Mouse (Mus musculus) gastrocnemius, adult 2 months (tissue): ENCODE data around the gene Tat. TPM values are rescaled to one million over a fixed set of nuclear protein-coding genes. Genes with fewer than 3 reads are reported as not detected.

Experiments used
- DNase-seq: peaks from one replicate; pipeline ENCODE4 v3.0.0; 2022
- H3K27ac ChIP-seq: fragments of 200-600 bp; 2 replicates; pipeline ENCODE4 v1.8.1; 2022; ENCODE audit warnings: mild to moderate bottlenecking
- H3K4me3 ChIP-seq: fragments of 200-600 bp; 2 replicates; pipeline ENCODE4 v1.8.1; 2022; ENCODE audit warnings: mild to moderate bottlenecking, moderate library complexity
- CTCF ChIP-seq: fragments of 200-600 bp; IDR thresholded peaks from 2 replicates; pipeline ENCODE4 v1.8.1; 2022; ENCODE audit warnings: antibody characterized with exemption, mild to moderate bottlenecking, moderate library complexity
- intact Hi-C: fragments of 180-260 bp; cut with DNase I; formaldehyde crosslinking; loops from one replicate; pipeline ENCODE4 v1.15.1; 2025
- long read RNA-seq, 2 experiments: library from polyadenylated mRNA; stranded (forward); transcript quantifications; one replicate each; pipeline ENCODE4 v2.0.0; 2021
- total RNA-seq, 2 experiments: library from RNA; stranded (reverse); gene quantifications; 2 replicates each; pipeline ENCODE4 v1.2.3; 2021

The Tat gene
- not detected for total RNA-seq
- long read RNA-seq, experiment 1: 0 reads
- long read RNA-seq, experiment 2: 0 reads

DNA sequence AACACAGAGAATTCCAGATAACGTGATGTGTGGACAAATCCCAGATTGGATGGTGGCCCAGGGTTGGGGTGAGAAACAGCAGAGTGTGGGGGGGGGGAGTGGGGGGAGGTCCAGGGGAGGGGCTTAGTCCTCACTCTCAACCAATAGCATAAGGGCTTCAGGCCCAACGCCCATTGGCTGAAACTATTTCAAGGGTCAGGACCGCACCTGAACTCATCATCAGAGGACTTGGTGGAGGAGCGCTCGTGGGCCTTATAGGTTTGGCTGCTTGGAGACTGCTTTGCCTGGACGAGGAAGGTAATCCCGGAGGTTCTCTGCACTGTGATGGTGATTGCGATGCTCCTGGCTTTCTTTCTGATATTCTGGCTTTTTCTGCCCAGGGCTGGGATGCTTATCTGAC, at the start of gene Tat:
TSS of gene Tat (plus strand) at position 214 of the 400 bp plus-strand sequence.
- DNase-seq: no peak
- intact Hi-C loops: no loop called here
- TF ChIP-seq CTCF: no peak
- Histone ChIP-seq H3K27ac (no peak within 1 kb of the TSS), H3K4me3 (no peak within 1 kb of the TSS)

DNA sequence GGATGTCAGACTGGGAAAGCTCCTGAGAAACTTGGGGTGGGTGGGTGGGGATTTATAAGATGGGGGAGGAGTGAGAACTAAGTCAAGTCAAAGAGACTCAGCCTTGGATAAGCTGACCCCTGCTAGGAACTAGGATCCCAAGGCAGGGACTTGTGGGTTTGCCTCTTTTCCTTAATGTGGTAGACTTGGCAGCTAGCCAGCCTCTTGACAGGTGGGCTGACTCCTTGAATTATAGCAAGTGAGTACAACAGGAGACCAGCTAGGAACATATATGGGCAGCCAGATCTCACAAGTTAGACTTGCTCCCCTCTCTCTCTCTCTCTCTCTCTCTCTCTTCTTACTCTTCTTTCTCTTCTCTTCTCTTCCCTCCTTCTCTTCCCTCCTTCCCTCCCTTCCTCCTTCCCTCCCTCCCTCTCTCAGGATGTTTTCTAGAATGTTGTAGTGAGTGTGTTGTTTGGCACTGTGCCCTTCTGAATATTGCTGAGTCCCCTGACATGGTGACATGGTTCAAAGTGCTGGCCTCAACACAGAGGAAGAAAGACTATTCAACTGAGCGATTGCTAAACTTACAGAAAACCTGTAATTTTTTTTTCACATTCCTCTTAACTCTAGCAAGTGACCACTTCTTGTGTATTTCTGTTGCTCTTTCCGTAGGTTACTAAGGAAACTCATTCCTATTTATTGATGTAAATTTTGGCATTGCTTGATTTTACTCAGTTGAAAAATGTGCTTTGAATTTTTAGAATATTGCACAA, 48.5 kb upstream of the Tat start:
- no peak overlapping the region for H3K27ac ChIP-seq
- no peak for DNase-seq
- no peak overlapping the region for H3K4me3 ChIP-seq
- intact Hi-C loops: no loop called here
- TF ChIP-seq CTCF: no peak

DNA sequence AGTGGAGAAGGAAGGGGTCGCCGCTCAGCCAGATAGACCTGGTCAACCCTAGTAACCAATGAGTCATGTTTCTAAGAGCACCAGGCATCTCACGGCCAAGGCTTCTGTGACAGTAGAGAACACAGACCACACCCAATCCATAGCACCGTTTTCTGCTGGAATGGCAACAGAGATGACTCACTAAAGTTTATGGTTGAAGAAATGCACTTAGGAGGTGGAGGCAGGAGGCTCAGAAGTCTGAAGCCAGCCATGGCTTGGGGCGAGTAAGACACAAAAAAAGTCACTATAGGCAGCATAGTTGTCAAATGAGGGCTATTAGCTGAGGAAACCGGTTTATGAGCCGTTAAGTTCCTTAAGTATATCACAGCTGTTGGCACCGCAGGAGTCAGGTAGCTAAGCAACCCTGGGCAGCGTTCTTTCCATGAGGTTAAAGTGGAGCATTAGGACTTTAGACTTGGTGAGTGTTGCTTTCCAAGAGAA, 45.0 kb upstream of the Tat start:
- no peak for TF ChIP-seq CTCF
- intact Hi-C loops: no loop called here
- no peak for DNase-seq
- Histone ChIP-seq H3K4me3 (no peak overlapping the region), H3K27ac (no peak overlapping the region)

DNA sequence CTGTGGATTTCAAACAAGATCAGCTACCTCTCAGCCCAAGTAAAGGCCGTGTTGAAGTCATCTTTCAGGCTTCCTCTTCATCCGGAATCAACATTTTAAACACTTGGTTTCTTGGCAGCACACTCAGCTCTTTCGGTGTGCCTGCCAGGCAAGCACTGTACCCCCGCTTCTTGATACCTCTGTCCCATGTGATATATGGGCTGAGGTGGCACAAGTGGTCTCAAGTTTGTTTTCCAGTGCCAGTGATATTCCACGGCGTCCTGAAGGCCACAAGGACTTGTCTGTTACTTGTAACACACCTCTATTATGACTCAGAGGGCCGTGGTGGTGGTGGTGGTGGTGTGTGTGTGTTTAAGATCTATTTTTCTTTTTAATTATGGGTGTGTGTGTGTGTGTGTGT, 44.5 kb upstream of the Tat start:
- intact Hi-C loops: no loop called here
- Histone ChIP-seq H3K4me3 (no peak overlapping the region), H3K27ac (no peak overlapping the region)
- no peak for DNase-seq
- TF ChIP-seq CTCF: no peak

DNA sequence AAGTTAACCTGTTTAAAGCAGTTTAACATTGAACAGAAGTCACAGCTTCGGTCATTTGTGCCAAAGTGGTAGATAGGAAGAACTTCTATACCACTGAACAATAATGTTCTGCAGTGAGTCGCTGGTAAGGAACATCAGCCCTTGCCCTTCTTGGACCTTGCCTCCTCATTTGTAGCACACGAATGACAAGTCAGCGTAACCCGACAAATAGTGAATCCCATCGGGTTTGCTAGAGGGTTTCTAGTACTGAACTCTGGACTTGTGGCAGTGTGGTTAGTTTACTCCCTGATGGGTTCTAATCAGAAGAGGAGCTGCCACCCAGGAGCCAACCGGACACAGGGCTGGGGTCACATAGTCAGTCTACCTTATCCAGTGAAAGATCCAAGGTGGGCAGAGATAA, 44.0 kb upstream of the Tat start:
- intact Hi-C loops: no loop called here
- no peak overlapping the region for H3K4me3 ChIP-seq
- TF ChIP-seq CTCF: no peak
- no peak overlapping the region for H3K27ac ChIP-seq
- DNase-seq: no peak

DNA sequence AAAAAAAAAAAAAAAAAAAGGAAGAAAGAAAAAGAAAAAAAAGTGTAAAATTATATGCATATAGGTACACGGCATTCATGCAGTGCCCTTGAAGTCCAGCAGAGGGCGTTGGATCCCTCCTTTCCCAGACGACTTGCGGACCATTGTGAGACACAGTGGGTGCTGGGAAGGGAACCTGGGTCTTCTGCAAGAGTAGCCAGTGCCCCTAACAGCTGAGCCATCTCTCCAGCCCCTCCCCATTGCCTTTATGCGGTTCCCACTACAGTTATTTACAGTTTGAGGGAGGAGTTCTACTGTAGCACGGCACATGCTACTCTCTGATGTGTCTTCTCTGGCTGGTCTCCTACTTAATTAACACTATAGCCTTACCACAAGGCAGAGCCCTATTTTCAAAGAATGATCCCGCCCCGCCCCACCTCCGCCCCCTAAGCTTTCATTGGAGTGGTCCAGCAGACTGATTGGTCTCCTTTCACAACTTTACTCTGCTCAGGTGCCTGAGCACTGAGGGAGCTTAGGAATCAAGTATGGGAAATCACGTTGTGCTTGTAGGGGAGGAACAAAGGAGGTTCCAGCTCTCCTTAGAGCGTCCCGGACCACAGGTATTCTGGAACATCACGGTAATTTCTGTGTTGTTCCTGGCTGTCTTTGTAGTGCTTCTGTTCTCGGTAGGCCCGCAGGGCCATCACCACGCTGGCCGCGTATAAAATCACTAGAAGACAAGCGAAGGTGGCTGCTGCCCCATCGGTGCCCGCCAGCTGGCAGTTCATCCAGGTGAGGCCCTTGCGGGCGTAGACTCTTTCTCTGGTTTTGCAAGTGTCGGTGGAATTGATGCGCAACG, 42.6 kb upstream of the Tat start:
- Histone ChIP-seq H3K4me3 (peak overlapping the region; percentile 53), H3K27ac (no peak overlapping the region)
- DNase-seq: no peak
- peak; percentile 59 for TF ChIP-seq CTCF
- intact Hi-C loops: no loop called here

DNA sequence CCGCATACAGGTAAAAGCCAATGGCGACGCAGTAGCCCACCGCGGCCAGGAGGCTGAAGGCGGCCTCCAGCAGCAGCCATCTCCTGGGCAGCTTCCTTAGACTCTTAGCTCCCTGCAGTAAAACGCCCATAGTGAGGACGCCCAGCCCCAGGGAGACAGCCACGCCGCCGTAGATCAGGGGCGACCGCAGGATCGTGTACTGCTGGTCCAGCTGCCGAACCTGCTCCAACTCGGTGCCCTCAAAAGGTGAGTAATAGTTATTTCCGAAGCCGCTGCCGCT, 42.0 kb upstream of the Tat start:
- TF ChIP-seq CTCF: no peak
- no peak for DNase-seq
- H3K27ac ChIP-seq: no peak overlapping the region
- H3K4me3 ChIP-seq: peak overlapping the region; percentile 53
- intact Hi-C loops: no loop called here

DNA sequence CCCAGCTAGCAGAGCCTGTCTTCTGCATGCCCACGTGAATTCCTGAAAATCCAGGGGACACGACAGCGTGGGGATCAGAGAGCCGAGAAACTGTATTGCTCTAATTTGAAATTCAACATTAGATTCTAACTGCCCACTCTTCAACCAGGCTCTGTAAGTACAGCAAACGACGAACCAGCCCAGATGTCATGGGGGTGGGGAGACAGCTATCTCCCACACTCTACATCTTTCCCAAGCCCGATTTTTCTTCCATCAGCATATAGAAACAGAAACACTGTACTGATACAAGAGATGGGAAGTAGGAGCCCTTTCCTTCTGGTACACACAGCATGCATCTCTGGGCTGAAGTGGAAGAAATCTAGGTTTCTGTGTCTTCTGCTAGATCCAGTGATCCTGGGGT, 38.1 kb upstream of the Tat start:
- TF ChIP-seq CTCF: no peak

DNA sequence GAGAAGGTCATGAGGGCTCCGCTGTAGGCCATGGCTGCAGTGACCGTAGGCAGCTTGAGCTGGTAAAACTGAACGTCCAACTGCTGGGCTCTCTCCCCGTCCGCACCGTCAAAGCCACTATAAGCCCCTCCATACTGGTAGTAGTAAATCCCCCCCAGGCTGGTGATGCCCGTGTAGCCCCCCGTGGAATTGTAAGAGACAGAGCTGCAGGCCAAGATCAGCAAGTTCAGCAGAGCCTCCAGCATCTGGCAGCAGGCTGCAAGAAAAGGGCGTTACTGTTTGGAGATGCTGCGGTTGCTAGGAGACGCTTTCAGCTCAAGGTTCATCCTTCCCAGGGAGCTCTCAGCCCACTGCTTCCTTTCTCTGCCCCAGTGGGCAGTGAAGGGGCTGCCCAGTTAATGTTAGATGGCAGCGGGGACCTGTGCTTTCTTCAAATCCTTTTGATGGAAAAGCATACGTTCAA, 35.7 kb upstream of the Tat start:
- no peak for DNase-seq
- H3K27ac ChIP-seq: no peak overlapping the region
- H3K4me3 ChIP-seq: no peak overlapping the region

More for the DNA sequence above, 38.1 kb upstream of the Tat start:
- intact Hi-C loops: no loop called here
- Histone ChIP-seq H3K4me3 (no peak overlapping the region), H3K27ac (no peak overlapping the region)
- no peak for DNase-seq

DNA sequence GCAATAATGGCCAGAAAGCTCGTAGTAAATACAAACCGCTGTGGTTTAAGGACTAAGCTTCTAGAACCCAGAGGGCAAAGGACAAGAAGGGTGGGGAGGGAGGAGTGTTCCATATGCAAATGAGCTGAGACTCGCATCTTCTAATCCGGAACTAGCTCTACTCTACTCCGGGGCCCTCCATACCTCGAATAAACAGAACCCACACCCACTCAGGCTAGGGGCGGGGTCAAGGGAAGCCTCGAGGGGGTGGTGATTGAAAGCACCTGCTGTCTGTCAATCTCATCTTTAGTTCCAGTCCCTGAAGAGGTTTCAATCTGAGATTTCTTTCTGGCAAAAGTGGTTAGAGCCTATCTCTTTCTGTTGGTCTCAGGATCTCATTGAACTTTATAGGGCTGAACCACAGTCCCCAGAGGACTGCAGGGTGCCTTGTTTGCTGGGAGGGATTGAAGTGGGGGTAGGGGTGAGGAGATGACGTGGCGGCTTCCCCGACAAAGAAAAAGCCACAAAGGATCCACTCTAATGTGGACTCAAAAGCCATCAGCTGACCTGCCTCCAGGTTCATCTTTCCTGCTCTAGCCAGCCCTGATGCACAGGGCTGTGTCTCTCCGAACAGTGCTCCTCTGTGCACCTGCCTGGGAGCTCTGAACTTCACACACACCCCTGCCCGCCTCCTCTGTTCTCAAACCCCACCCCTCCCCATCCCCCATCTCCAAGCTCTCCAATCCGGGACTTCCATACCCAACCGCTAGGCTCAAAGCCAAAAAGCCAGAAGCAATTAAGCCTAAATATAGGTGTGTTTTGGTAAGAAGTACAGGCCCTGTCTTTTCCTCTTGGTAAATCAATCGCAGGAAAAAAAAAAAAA, 32.8 kb upstream of the Tat start:
- TF ChIP-seq CTCF: no peak
- DNase-seq: no peak
- Histone ChIP-seq H3K27ac (peak overlapping the region; percentile 77), H3K4me3 (peak overlapping the region; percentile 46)
- intact Hi-C loops: no loop called here

More for the DNA sequence above, 35.7 kb upstream of the Tat start:
- no peak for TF ChIP-seq CTCF
- intact Hi-C loops: no loop called here

DNA sequence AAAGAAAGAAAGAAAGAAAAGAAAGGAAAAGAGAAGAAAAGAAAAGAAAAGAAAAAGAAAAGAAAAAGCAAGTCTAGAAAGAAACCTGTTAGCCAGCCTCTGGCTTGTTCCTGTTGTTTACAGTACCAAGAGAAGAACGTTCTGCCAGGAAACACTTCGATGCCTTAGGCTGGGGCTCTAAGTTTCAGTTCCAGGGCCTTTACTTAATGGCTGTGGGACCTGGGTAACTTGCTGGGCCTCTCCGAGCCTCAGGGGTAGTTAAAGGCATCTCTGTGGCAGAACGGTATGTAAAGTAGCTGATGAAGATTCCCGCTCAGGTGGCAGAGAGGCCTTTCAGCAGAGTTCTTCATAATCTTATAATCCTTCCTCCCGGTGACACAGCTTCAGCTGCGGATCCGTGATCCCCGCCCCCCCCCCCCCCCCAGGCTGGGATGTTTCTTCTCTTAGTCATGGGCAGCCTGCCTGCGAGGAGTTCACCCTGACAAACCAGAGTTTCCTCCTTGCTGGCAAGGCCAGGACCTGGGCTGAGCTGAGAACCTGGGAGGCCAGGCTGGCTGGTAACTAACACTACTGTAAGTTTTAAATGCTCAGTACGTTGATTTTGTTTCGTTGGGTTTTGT, 32.1 kb upstream of the Tat start:
- intact Hi-C loops: no loop called here
- TF ChIP-seq CTCF: no peak
- H3K4me3 ChIP-seq: peak overlapping the region; percentile 23
- H3K27ac ChIP-seq: peak overlapping the region; percentile 77
- no peak for DNase-seq

DNA sequence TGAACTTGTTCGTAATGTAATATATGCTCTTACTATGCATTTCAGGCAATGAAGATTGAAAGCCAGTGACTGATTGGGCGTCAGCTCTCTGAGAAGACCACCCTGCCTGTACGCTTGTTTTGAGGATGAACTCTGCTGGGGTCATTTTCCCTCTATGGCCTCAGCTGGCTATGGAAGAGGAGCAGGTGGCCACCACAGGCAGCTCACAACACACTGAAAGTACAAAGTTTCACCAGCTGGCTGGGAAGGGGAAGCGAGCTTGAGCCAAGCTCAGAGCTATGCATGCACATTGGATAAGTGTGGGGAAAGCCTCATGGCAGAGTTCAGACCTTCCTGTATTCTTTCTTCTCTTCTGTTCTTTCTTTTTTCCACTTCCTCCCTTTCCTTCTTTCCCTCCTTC, 31.1 kb upstream of the Tat start:
- intact Hi-C loops: no loop called here
- no peak for TF ChIP-seq CTCF
- H3K4me3 ChIP-seq: no peak overlapping the region

More for the DNA sequence above, 31.1 kb upstream of the Tat start:
- no peak for DNase-seq
- no peak overlapping the region for H3K27ac ChIP-seq
